Mouse (Mus musculus): ENCODE measurements around the gene Fdx1.

The Fdx1 gene

GRCm38 (mm10) chr9:51931997-51932396, 31.4 kb downstream of the Fdx1 start:
- no peak for TF ChIP-seq GATA4 (IDR thresholded peaks at IDR 0.05; ENCODE audit: insufficient replicate concordance, low read length)

GRCm38 (mm10) chr9:51931054-51931690, 32.2 kb downstream of the Fdx1 start:
- no peak for TF ChIP-seq GATA4 (IDR thresholded peaks at IDR 0.05; ENCODE audit: insufficient replicate concordance, low read length)

- no peak for TF ChIP-seq GATA4 (IDR thresholded peaks at IDR 0.05; ENCODE audit: insufficient replicate concordance, low read length)
Observed at GRCm38 (mm10) chr9:51929972-51930371, 33.4 kb downstream of the Fdx1 start.

- no peak for TF ChIP-seq GATA4 (IDR thresholded peaks at IDR 0.05; ENCODE audit: insufficient replicate concordance, low read length)
Observed at GRCm38 (mm10) chr9:51928659-51929058, 34.7 kb downstream of the Fdx1 start.

GRCm38 (mm10) chr9:51928116-51928515, 35.2 kb downstream of the Fdx1 start:
- no peak for TF ChIP-seq GATA4 (IDR thresholded peaks at IDR 0.05; ENCODE audit: insufficient replicate concordance, low read length)

GRCm38 (mm10) chr9:51927680-51928079, 35.7 kb downstream of the Fdx1 start:
- no peak for TF ChIP-seq GATA4 (IDR thresholded peaks at IDR 0.05; ENCODE audit: insufficient replicate concordance, low read length)

GRCm38 (mm10) chr9:51926629-51927028, 36.7 kb downstream of the Fdx1 start:
- TF ChIP-seq GATA4 (IDR thresholded peaks at IDR 0.05; ENCODE audit: insufficient replicate concordance, low read length) = no peak

GRCm38 (mm10) chr9:51924551-51925081, 38.7 kb downstream of the Fdx1 start:
- no peak for TF ChIP-seq GATA4 (IDR thresholded peaks at IDR 0.05; ENCODE audit: insufficient replicate concordance, low read length)

GRCm38 (mm10) chr9:51922756-51923155, 40.6 kb downstream of the Fdx1 start:
- TF ChIP-seq GATA4 (IDR thresholded peaks at IDR 0.05; ENCODE audit: insufficient replicate concordance, low read length) = no peak

- no peak for TF ChIP-seq GATA4 (IDR thresholded peaks at IDR 0.05; ENCODE audit: insufficient replicate concordance, low read length)
Observed at GRCm38 (mm10) chr9:51915580-51915979, 47.8 kb downstream of the Fdx1 start.

GRCm38 (mm10) chr9:51914481-51915120, 48.8 kb downstream of the Fdx1 start:
- no peak for TF ChIP-seq GATA4 (IDR thresholded peaks at IDR 0.05; ENCODE audit: insufficient replicate concordance, low read length)

- TF ChIP-seq GATA4 (IDR thresholded peaks at IDR 0.05; ENCODE audit: insufficient replicate concordance, low read length) = no peak
Observed at GRCm38 (mm10) chr9:51908838-51909237, 54.5 kb downstream of the Fdx1 start.

GRCm38 (mm10) chr9:51908255-51908654, 55.1 kb downstream of the Fdx1 start:
- TF ChIP-seq GATA4 (IDR thresholded peaks at IDR 0.05; ENCODE audit: insufficient replicate concordance, low read length) = no peak

- TF ChIP-seq GATA4 (IDR thresholded peaks at IDR 0.05; ENCODE audit: insufficient replicate concordance, low read length) = no peak
Observed at GRCm38 (mm10) chr9:51906938-51907337, 56.4 kb downstream of the Fdx1 start.

Measured in liver, adult (tissue).